Mouse (Mus musculus): ENCODE measurements around the gene Lhfp.

Gene Lhfp

DNA sequence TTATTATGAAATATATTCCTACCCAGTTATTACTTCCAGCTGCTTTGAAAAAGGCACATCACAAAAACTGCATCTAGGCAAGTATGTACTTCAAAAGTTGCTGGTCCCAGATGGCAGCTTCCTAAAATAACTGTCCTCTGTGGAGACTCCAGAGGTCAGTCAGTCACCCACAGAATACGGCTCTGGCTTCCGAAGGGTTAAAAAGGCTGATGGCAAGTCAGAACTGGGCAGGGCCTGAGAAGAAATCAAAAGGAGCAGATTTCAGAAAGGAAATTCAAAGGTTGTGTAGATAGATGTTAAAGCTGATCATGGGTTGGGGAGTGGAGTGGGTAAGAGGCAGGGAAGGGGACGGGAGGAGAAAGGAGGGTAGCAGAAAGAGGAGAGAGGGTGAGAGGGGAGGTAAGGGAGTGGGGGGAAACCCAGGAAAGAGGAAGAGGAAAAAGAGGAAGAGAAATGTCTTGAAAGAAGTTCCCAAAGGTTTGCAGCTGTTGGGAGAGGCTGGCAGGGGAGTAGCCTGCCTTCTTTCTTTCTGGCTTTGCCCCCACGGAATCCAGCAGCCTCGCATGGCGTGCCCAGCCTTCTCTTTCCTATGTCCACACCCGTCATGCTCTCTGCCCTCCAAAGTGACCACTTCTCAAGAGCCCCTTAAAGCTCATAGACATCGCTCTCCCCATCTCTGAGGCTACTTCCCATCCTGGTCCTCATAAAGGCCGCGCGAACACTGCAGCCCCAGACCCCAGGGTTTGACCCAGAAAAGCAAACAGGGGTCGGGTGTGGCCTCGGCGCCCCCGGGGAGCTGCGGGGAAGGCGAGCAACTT, 526 bp upstream of the Lhfp start:
- no peak for DNase-seq (ENCODE audit: extremely low read depth, insufficient read length, low spot score)

GRCm38 (mm10) chr3:53042240-53042567, 876 bp downstream of the Lhfp start:
- no peak for DNase-seq (ENCODE audit: extremely low read depth, insufficient read length, low spot score)

DNA sequence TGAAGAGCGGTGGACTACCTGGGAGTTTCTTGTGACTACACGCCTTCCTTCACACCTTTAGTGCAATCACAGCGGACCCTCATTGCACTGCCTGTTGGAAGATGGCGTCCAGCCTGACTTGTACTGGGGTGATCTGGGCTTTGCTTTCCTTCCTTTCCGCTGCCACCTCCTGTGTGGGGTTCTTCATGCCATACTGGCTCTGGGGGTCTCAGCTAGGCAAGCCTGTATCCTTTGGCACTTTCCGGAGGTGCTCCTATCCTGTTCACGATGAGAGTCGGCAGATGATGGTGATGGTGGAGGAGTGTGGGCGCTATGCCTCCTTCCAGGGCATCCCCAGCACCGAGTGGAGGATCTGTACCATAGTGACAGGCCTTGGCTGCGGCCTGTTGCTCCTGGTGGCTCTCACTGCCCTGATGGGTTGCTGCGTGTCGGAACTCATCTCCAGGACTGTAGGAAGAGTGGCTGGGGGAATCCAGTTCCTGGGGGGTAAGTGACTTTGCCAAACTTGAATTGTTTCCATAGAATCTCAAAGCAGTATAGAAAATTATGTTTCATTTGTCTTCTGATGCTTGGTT, 2.0 kb downstream of the Lhfp start:
- no peak for DNase-seq (ENCODE audit: extremely low read depth, insufficient read length, low spot score)

DNA sequence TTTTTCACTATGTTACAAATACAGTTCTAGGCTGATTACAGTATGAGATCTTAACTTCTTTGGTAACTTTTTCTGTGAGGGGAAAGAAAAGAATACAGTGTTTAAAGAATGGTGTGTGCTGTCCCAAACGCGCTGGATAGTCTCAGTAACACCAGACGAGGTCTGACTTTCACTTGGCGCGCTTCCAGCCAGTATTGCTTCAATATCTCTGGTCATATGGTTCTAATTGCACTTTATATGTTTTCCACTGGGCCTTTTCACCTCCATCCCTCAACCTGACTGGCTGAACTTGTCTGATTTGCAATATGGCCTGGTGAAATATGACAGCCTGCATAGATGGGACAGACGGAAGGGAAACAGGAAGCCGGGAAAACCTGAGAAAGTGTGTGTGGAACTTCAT, 2.9 kb downstream of the Lhfp start:
- no peak for DNase-seq (ENCODE audit: extremely low read depth, insufficient read length, low spot score)

GRCm38 (mm10) chr3:53044682-53045299, 3.5 kb downstream of the Lhfp start:
- DNase-seq (ENCODE audit: extremely low read depth, insufficient read length, low spot score), result no peak

DNA sequence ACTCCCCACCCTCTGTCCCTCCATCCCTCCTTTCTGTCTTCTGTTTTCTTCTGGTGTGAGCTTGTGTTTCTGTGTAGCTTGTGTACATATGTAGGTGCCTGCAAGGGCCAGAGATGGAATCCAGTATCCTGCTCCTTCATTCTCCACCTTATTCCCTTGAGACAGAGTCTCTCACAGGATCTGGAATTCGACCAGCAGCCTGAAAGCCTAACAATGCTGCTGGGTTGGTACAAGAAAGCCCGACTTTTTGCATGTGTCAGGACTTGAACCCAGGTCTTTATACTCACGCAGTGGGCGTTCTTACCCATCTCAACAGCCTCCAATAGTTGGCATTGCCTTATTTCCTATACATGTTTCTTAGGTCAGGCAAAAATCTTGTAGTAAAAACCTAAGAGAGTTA, 4.4 kb downstream of the Lhfp start:
- DNase-seq (ENCODE audit: extremely low read depth, insufficient read length, low spot score), result no peak

DNA sequence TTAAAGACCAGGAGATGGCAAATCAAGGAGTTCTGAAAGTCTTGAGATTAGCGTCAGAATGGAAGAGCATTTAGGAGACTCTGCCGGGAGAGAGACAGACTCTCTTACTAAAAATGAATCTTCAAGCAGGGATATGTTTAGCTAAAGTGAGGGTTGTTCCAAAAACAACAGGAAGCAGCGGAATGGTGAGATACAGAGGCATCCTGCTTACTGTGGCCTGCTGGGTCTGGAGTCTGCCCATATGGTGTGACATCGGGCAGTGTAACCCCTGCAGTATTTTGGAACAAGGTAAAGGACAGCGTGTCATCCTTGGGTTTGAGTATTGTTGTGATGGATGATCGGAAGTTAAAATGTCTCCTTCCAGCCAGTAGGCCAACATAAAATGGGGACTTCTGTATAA, 5.0 kb downstream of the Lhfp start:
- no peak for DNase-seq (ENCODE audit: extremely low read depth, insufficient read length, low spot score)

DNA sequence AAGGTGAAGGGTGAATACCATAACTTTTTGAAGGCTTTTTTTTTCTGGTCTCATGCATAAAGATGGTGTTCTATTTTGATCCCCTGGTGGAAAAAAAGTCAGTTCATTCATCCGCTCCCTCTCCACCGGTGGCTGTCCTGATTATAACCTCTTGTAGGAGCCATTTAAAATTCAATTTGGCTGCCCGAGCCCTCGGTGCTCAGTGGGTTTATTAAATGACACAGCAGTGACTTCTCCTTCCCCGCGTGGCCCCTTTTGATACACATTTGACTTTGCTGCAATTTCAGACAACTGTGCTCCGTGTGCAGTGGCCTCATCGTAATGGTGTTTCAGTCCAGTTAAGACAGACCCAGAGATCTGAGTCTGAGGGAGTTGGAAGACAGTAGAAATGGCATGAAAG, 11.1 kb downstream of the Lhfp start:
- DNase-seq (ENCODE audit: extremely low read depth, insufficient read length, low spot score), result no peak

GRCm38 (mm10) chr3:53056430-53056829, 15.1 kb downstream of the Lhfp start:
- DNase-seq (ENCODE audit: extremely low read depth, insufficient read length, low spot score), result no peak

GRCm38 (mm10) chr3:53059959-53060358, 18.6 kb downstream of the Lhfp start:
- peak; percentile 60 for DNase-seq (ENCODE audit: extremely low read depth, insufficient read length, low spot score)

DNA sequence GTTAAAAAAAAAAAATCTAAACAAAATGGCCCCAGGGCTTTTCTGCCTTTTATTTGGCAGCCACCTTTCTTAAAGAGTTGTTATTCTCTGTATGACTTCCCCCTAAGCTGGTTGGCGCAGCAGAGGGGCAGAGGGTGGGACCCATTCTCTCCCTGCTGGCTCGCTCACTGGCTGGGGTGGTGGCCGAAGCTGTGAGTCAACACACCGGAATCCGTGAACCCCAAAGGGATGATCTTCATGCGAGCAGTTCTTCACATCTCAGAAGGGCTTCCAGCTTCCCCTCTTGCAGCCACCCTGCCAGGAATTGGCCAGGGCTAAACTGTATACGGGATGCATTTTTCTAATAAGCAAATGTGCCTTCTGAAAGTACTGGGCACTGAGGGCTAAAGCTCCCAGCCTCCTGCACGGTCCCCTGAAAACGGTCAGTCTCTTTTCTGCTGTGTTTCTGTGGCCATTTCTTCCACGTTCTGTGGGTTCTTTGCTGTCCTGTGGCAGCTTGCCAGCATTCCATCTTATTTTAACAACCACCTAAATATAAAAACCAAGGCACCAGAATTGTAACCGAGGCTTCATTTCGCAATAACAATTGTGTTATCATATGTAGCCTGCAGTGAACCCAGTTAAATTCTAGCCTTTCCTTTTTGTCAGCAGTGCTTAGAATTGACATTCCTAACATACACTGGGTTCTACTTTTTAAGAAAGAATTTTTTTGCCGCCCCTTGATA, 22.3 kb downstream of the Lhfp start:
- peak; percentile 93 for DNase-seq (ENCODE audit: extremely low read depth, insufficient read length, low spot score)

DNA sequence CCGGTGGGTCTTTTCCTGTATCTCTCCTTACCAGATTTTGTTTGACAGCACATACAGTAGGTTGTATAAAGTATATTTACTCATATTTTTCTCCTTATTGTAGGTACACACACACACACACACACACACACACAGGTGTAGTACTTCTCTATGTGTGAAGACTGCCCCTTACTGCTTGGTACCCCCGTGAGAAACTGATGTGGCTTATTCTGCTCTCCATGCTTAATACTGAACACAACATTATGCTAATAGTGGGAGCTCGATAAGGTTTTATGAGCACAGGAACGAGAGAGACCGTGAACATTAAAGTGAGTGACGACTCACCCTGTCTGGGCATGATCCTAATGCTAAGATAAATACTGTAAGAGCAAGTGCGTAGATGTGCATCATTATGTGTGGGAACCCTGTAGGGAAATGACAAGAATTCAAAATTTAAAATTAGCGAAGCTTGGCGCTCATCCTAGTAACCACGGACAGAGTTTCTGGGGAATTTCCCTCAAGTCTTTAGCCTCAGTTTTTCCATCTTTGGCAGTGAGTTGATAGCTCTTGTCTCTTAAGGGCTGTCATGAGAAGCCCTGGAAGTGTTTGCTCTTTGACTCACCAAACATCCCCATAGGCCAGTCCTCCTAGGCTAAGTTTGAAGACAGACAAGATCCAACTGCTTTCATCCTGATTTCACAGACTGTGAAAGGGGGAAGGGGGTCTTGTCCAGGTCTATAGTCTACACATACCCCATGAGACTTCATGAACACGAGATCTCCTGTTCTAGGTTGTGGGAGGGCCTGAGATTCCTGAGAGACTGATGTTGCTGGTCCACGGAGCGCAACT, 24.2 kb downstream of the Lhfp start:
- DNase-seq (ENCODE audit: extremely low read depth, insufficient read length, low spot score), result peak; percentile 32

DNA sequence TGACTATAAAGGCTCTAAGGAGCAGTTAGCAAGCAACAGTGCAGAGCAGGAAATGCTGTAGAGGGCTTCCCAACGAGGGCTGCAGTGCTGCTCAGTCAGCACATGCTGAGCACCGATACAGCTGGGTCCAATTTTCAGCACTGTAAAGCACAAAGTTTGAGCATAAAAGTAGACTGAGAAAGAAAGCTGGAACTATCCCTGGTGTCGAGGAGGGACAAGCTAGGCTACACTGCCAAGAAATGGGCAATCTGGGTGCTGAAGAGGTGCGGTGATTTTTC, 24.7 kb downstream of the Lhfp start:
- no peak for DNase-seq (ENCODE audit: extremely low read depth, insufficient read length, low spot score)

DNA sequence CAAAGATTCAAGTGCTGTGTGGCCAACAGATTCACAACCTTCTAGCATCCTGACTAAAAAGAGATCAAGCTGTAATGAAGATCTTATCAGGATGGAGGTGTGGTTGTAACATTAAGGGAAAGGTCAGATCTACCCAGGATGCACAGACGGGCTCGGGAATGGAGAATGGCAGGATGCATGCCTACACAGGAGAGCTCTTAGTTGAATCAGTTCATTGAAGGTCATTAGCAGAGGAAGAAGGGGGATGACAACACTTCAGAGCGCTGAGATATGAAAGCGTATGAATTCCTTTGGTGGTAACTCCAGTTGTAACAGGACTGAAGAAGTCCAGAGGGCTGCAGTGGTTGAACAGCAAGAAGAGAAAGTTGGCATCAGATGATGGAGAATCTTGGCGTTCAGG, 27.1 kb downstream of the Lhfp start:
- no peak for DNase-seq (ENCODE audit: extremely low read depth, insufficient read length, low spot score)

- no peak for DNase-seq (ENCODE audit: extremely low read depth, insufficient read length, low spot score)
Measured at GRCm38 (mm10) chr3:53074264-53074663, 32.9 kb downstream of the Lhfp start.

DNA sequence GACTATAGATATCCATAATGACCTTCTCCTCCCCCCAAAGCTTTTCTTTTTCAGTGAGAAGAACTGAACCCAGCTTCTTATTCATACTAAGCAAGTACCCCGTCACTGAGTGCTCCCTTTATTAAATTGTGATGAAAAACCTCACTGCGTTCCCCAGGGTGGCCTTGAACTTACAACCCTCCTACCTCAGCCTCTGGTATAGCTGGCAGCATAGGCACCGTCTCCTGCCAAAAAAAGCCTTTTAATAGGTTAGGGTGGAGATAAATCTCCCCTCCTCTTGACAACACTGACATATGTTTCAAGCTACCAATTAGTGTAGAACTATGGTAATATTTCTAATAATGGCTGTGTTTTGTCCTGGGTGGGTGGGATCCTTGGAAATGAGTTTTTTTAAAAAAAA, 33.4 kb downstream of the Lhfp start:
- DNase-seq (ENCODE audit: extremely low read depth, insufficient read length, low spot score), result no peak

DNA sequence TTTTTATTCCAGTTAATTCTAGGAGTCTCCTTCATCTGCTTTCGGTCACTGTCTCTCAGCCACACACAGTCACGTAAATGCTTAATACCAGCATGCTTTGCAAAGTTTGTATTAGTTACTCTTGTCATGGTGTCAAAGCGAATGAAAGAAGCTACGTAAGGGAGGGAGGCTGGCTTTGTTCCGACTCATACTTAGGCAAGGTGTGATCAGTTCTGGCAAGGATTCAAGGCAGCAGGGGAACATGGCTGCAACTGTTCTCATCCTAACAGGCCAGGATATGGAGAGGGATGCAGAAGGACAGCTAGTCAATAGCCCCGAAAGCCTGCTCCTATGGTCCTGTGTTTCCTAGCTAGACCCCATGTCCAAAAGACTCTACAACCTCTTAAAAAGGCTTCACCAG, 39.0 kb downstream of the Lhfp start:
- DNase-seq (ENCODE audit: extremely low read depth, insufficient read length, low spot score), result no peak

- DNase-seq (ENCODE audit: extremely low read depth, insufficient read length, low spot score), result no peak
Measured at GRCm38 (mm10) chr3:53080710-53081109, 39.4 kb downstream of the Lhfp start.

GRCm38 (mm10) chr3:53083717-53084116, 42.4 kb downstream of the Lhfp start:
- DNase-seq (ENCODE audit: extremely low read depth, insufficient read length, low spot score), result no peak

DNA sequence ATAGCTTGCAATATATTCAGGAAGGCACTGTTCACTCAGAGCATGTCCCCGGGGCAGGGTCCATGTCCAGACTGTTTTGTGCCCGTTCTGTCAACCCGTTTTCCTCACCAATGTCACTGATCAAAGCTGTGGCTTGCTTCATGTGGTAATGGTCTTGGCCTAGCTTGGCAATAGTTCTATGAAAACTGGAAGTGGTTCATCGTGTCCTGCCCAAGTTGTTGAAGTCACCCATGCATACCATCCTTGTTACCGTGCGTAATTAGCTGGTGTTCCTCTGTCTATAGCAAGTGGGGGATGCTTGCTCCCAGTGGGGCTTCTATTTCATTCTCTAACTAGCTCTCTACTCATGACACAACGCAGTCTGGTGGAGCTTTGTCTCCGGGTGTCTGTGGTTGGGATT, 43.5 kb downstream of the Lhfp start:
- DNase-seq (ENCODE audit: extremely low read depth, insufficient read length, low spot score), result no peak

Data from 3134 (cell line).